Mouse (Mus musculus): ENCODE data around the gene Tmem179.

- TF ChIP-seq CTCF (conservative IDR thresholded peaks at IDR 0.05 in 1 of 2, IDR thresholded peaks at IDR 0.05 in 1 of 2; ENCODE audit: low read depth in 2 of 2, low read length in 2 of 2) = no peak
- no peak for TF ChIP-seq NRF1 (IDR thresholded peaks at IDR 0.05; ENCODE audit: low read depth, low read length)
- no peak for TF ChIP-seq EP300 (IDR thresholded peaks at IDR 0.05; ENCODE audit: low read length)
- TF ChIP-seq ZC3H11A (IDR thresholded peaks at IDR 0.05; ENCODE audit: low read depth, low read length) = no peak
- TF ChIP-seq BHLHE40 (IDR thresholded peaks at IDR 0.05; ENCODE audit: low read depth, low read length) = no peak
These were observed 47.2 kb downstream of the Tmem179 start for GRCm38 (mm10) chr12:112469393-112469792.
